Mouse (Mus musculus): ENCODE results near the gene Utp11. TPM values are rescaled to one million over a fixed set of nuclear protein-coding genes. Genes with fewer than 3 reads are reported as not detected.

Gene Utp11
- polyA plus RNA-seq, 1 experiment from 2014 or later: 37.4 TPM

DNA sequence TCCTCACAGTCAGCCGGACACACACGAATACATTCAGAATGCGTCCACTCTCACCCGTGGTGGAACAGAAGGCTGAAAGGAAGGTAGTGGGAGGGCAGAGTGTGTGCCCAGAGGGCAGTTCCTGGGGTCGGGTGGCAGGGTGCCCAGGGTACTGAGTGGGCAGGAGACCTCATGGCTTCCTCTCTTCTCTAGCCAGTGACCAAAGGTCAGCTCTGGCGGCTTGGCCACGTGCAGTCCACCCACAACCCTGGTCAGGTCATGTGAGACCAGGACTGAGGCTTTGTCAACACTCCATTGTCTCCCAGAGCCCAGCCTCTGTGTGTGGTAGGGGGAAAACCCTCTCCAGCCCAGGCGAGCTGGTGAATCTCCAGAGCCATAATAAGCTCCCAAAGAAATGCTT lies 23.2 kb downstream of the Utp11 start:
- no peaks in the 10 kb centered on the region for H3K36me3 ChIP-seq (ENCODE audit: insufficient read depth, low read length)
- no peak overlapping the region for H3K9ac ChIP-seq (replicated peaks; ENCODE audit: low read depth)
- peaks cover 17% of the 10 kb centered on the region; the same call in 1 of the 2 replicates for H3K27me3 ChIP-seq (replicated peaks; ENCODE audit: insufficient read depth, low read length)
- no peaks in the 10 kb centered on the region for H3K4me1 ChIP-seq (ENCODE audit: insufficient read depth, low read depth, low read length)
- ATAC-seq (no peak), DNase-seq (ENCODE audit: low spot score) (no peak)
- TF ChIP-seq EP300 (IDR thresholded peaks at IDR 0.05): no peak
- no peak for TF ChIP-seq CTCF (IDR thresholded peaks at IDR 0.05)
- no peaks in the 10 kb centered on the region for H3K9me3 ChIP-seq (ENCODE audit: low read length)
- no peak overlapping the region for H3K4me2 ChIP-seq (replicated peaks; ENCODE audit: low read depth, low read length)
- H3K4me3 ChIP-seq (ENCODE audit: low read depth, low read length): no peak overlapping the region
- 60% methylated on average over 8 of the region's 8 CpGs for WGBS
- H3K27ac ChIP-seq (ENCODE audit: low read length): no peak overlapping the region

DNA sequence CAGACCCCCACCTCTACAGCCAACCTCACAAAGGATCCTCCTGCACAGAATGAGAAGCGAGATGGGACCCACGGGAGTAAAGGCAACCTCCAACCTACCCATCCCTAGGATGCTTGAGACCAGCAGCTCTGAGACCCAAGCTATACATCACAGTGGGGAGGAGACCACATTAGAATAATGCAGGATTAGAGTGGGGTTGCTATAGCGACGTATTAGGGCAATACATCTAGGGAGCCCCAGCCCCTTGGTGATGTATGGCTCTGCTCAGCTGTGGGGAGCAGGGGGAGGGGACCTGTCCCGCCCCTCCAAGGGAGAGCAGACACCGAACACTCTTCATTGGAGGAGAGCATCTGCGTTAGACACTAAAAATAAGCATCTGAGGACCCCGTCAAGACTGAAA lies 25.3 kb downstream of the Utp11 start:
- TF ChIP-seq CTCF (IDR thresholded peaks at IDR 0.05) (no peak), EP300 (IDR thresholded peaks at IDR 0.05) (no peak)
- Histone ChIP-seq H3K36me3 (ENCODE audit: insufficient read depth, low read length) (no peaks in the 10 kb centered on the region), H3K27me3 (replicated peaks; ENCODE audit: insufficient read depth, low read length) (peaks cover 26% of the 10 kb centered on the region), H3K27ac (ENCODE audit: low read length) (no peak overlapping the region), H3K9ac (replicated peaks; ENCODE audit: low read depth) (no peak overlapping the region), H3K4me1 (ENCODE audit: insufficient read depth, low read depth, low read length) (no peaks in the 10 kb centered on the region), H3K4me3 (ENCODE audit: low read depth, low read length) (no peak overlapping the region), H3K4me2 (replicated peaks; ENCODE audit: low read depth, low read length) (no peak overlapping the region), H3K9me3 (ENCODE audit: low read length) (no peaks in the 10 kb centered on the region)
- no peak for DNase-seq (ENCODE audit: low spot score)
- 38% methylated on average over 8 of the region's 8 CpGs for WGBS
- ATAC-seq: no peak

- Histone ChIP-seq H3K4me2 (replicated peaks; ENCODE audit: low read depth, low read length) (no peak overlapping the region), H3K36me3 (ENCODE audit: insufficient read depth, low read length) (no peaks in the 10 kb centered on the region), H3K4me1 (ENCODE audit: insufficient read depth, low read depth, low read length) (no peaks in the 10 kb centered on the region), H3K27me3 (replicated peaks; ENCODE audit: insufficient read depth, low read length) (peaks cover 32% of the 10 kb centered on the region), H3K4me3 (ENCODE audit: low read depth, low read length) (no peak overlapping the region), H3K9me3 (ENCODE audit: low read length) (no peaks in the 10 kb centered on the region), H3K27ac (ENCODE audit: low read length) (no peak overlapping the region), H3K9ac (replicated peaks; ENCODE audit: low read depth) (no peak overlapping the region)
- WGBS: 50% methylated on average over 14 of the region's 14 CpGs
- TF ChIP-seq CTCF (IDR thresholded peaks at IDR 0.05) (no peak), EP300 (IDR thresholded peaks at IDR 0.05) (no peak)
- DNase-seq (ENCODE audit: low spot score) (no peak), ATAC-seq (no peak)
Observed at GRCm38 (mm10) chr4:124667476-124668033, 25.8 kb downstream of the Utp11 start.

DNA sequence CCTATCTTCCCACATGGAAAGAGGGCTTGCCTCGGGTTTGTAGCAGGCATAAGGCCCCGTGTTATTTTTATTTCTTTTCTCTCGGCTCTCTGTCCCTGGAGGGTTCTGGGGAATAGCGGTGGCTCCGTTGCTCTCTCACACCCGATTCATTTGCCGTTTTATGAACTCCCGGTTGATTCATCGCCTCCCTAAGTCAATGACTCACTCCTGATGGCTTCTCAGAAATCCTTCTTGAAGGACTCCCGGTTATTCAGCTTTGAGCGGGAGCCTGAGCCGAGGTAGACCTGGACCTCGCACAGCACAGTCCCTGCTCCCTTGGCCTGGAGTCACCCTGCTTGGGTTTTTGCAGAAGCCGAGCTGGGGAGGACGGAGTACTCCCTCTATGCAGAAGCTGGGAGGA lies 28.8 kb downstream of the Utp11 start:
- no peaks in the 10 kb centered on the region for H3K36me3 ChIP-seq (ENCODE audit: insufficient read depth, low read length)
- no peak overlapping the region for H3K4me3 ChIP-seq (ENCODE audit: low read depth, low read length)
- DNase-seq (ENCODE audit: low spot score): no peak
- H3K27me3 ChIP-seq (replicated peaks; ENCODE audit: insufficient read depth, low read length): peaks cover 50% of the 10 kb centered on the region
- 70% methylated on average over 15 of the region's 15 CpGs for WGBS
- H3K9ac ChIP-seq (replicated peaks; ENCODE audit: low read depth): no peak overlapping the region
- no peak for ATAC-seq
- H3K9me3 ChIP-seq (ENCODE audit: low read length): no peaks in the 10 kb centered on the region
- no peak overlapping the region for H3K27ac ChIP-seq (ENCODE audit: low read length)
- TF ChIP-seq CTCF (IDR thresholded peaks at IDR 0.05): no peak
- no peak for TF ChIP-seq EP300 (IDR thresholded peaks at IDR 0.05)
- H3K4me2 ChIP-seq (replicated peaks; ENCODE audit: low read depth, low read length): no peak overlapping the region
- no peaks in the 10 kb centered on the region for H3K4me1 ChIP-seq (ENCODE audit: insufficient read depth, low read depth, low read length)

DNA sequence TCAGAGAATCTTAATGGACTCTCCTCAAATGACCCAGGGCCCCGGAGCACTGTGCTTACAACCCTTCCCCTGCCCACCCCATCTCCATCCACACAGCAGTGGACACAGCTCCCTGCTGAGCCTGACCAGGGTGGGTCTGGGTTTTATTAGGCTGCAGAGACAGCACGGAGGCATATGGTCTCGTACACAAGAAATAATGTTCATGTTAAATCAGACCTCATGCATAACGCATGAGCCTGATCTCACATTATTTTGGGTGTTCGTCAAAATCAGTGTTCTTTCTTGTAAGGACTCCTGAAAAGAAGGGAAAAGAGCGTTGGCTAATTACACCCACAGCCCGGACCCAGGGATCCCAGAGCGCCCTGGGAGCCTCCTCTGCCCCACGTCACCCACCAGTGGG lies 29.2 kb downstream of the Utp11 start:
- 76% methylated on average over 9 of the region's 9 CpGs for WGBS

GRCm38 (mm10) chr4:124663034-124663433 lies 30.4 kb downstream of the Utp11 start:
- Histone ChIP-seq H3K9ac (replicated peaks; ENCODE audit: low read depth) (no peak overlapping the region), H3K9me3 (ENCODE audit: low read length) (no peaks in the 10 kb centered on the region), H3K4me1 (ENCODE audit: insufficient read depth, low read depth, low read length) (peaks cover 4% of the 10 kb centered on the region; the same call in 1 of the 2 replicates), H3K4me2 (replicated peaks; ENCODE audit: low read depth, low read length) (no peak overlapping the region), H3K27me3 (replicated peaks; ENCODE audit: insufficient read depth, low read length) (peaks cover 64% of the 10 kb centered on the region), H3K27ac (ENCODE audit: low read length) (no peak overlapping the region), H3K36me3 (ENCODE audit: insufficient read depth, low read length) (no peaks in the 10 kb centered on the region), H3K4me3 (ENCODE audit: low read depth, low read length) (no peak overlapping the region)
- 16% methylated on average over 3 of the region's 3 CpGs for WGBS
- peak; percentile 64 for TF ChIP-seq CTCF (IDR thresholded peaks at IDR 0.05)
- no peak for TF ChIP-seq EP300 (IDR thresholded peaks at IDR 0.05)
- ATAC-seq: no peak
- peak; percentile 44 for DNase-seq (ENCODE audit: low spot score)

More for the DNA sequence above, 29.2 kb downstream of the Utp11 start:
- H3K4me3 ChIP-seq (ENCODE audit: low read depth, low read length): no peak overlapping the region
- TF ChIP-seq EP300 (IDR thresholded peaks at IDR 0.05) (no peak), CTCF (IDR thresholded peaks at IDR 0.05) (no peak)
- H3K4me1 ChIP-seq (ENCODE audit: insufficient read depth, low read depth, low read length): peaks cover 2% of the 10 kb centered on the region; the same call in 1 of the 2 replicates
- no peaks in the 10 kb centered on the region for H3K36me3 ChIP-seq (ENCODE audit: insufficient read depth, low read length)
- H3K27me3 ChIP-seq (replicated peaks; ENCODE audit: insufficient read depth, low read length): peaks cover 54% of the 10 kb centered on the region
- no peak for DNase-seq (ENCODE audit: low spot score)
- H3K9ac ChIP-seq (replicated peaks; ENCODE audit: low read depth): no peak overlapping the region
- ATAC-seq: no peak
- no peak overlapping the region for H3K4me2 ChIP-seq (replicated peaks; ENCODE audit: low read depth, low read length)
- no peaks in the 10 kb centered on the region for H3K9me3 ChIP-seq (ENCODE audit: low read length)
- no peak overlapping the region for H3K27ac ChIP-seq (ENCODE audit: low read length)

GRCm38 (mm10) chr4:124660603-124661002 lies 32.8 kb downstream of the Utp11 start:
- no peak overlapping the region for H3K4me3 ChIP-seq (ENCODE audit: low read depth, low read length)
- ATAC-seq (no peak), DNase-seq (ENCODE audit: low spot score) (no peak)
- H3K4me2 ChIP-seq (replicated peaks; ENCODE audit: low read depth, low read length): no peak overlapping the region
- H3K27me3 ChIP-seq (replicated peaks; ENCODE audit: insufficient read depth, low read length): peaks cover 80% of the 10 kb centered on the region
- H3K4me1 ChIP-seq (ENCODE audit: insufficient read depth, low read depth, low read length): peaks cover 4% of the 10 kb centered on the region; the same call in 1 of the 2 replicates
- no peak for TF ChIP-seq EP300 (IDR thresholded peaks at IDR 0.05)
- TF ChIP-seq CTCF (IDR thresholded peaks at IDR 0.05): no peak
- 48% methylated on average over 3 of the region's 3 CpGs for WGBS
- no peaks in the 10 kb centered on the region for H3K36me3 ChIP-seq (ENCODE audit: insufficient read depth, low read length)
- no peak overlapping the region for H3K27ac ChIP-seq (ENCODE audit: low read length)
- H3K9ac ChIP-seq (replicated peaks; ENCODE audit: low read depth): no peak overlapping the region
- H3K9me3 ChIP-seq (ENCODE audit: low read length): no peaks in the 10 kb centered on the region
